Mouse (Mus musculus): Measurements from ENCODE around the gene Tango2.
A peak's percentile ranks its signal among the peaks of the same experiment; 100 is the strongest.

Tango2 gene

GRCm38 (mm10) chr16:18347931-18348600 lies at the start of gene Tango2, which contains the start of gene Arvcf:
Gene Tango2 (minus strand): TSS chr16:18348103.
Gene Arvcf (plus strand): TSS chr16:18348182.
- peak; percentile 92 for DNase-seq (ENCODE audit: low spot score)

DNA sequence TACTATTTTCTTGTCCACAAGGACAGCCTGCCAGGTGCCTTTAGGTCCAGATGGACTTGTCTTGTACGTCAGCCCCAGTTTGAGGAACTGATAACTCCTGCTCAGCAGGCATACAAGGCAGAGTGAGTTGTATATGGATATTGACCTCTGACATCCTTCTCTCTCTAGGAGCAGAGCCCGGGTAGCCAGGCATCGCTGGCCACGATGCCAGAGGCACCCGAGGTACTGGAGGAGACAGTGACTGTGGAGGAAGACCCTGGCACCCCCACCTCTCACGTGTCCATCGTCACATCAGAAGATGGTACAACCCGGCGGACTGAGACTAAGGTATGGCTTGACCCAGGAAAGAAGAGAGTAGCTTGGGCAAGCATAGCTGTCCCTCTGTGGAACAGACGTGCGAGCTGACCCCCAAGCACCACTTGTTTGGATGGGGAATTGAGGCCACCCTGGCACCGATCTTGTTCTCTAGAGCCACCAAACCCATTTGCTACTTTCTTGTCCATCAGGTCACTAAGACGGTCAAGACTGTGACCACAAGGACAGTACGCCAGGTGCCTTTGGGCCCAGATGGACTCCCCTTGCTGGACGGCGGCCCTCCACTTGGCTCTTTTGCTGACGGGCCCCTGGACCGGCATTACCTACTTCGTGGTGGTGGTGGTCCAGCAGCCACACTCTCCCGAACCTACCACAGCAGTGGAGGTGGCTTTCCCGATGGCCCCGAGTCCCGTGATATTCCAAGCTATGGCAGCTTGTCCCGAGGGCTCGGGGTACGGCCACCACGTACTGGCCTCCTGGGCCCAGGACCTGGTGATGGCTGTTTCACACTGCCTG lies 49.1 kb upstream of the Tango2 start:
- DNase-seq (ENCODE audit: low spot score), result no peak

DNA sequence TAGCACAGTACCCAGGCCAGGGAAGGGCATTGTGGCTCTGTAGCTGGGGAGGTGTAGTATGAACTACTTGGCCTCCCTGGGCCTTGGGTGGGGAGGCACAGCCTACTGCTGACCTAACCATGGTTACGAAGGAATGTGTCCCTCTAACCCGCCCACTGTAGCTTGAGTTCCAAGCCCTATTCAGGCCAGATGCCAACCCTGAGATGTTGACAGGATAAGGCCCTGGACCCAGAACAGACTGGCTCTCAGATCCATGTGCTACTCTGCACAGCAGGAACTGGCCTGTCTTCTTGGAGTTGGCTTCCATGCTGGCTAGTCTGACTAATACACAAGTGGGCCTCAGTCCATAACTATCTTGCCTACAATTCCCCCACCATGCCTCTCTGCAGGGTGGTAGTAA lies 48.3 kb upstream of the Tango2 start:
- DNase-seq (ENCODE audit: low spot score), result no peak

DNA sequence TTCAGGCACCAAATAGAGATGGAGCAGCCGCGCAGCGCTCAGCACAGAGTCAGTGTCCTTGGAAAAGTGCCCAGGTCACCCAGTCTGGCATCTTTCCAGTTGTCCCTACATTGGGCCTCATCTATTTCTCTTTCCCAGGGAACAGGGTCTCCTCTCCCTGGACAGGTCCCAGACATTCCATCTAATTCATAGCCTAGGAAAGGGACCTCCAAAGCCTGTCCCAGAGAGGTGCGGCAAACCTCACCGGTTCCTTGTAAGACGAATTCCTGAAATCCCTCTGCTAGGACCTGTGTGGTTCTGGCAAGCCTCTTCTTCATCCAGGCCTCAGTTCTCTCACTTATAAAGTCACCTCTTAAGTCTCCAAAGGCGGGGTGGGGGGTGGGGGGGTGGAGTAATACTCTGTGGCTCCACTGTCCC lies 47.7 kb upstream of the Tango2 start:
- DNase-seq (ENCODE audit: low spot score), result no peak

- no peak for DNase-seq (ENCODE audit: low spot score)
These were observed 47.1 kb upstream of the Tango2 start for GRCm38 (mm10) chr16:18394777-18395619.

GRCm38 (mm10) chr16:18394056-18394455 lies 46.2 kb upstream of the Tango2 start:
- no peak for DNase-seq (ENCODE audit: low spot score)

DNA sequence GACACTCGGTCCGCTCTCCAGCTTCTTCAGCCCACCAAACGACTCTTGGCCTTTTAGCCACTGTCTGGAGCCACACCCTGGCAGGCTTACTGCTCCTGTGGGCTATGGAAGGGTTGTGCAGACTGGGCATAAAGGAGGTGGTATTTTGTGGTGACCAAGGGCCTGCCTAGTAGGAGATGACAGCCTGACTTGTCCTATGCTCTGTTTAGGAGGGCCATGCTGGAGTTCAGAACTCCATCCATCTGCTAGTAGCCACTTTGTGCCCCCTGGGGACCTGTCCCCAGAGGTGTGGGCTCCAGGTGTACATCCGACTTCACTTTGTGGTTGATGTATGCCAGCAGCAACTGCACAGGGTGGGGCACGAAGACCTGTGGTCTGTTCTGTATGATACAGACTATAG lies 45.7 kb upstream of the Tango2 start:
- DNase-seq (ENCODE audit: low spot score), result no peak

- DNase-seq (ENCODE audit: low spot score), result peak; percentile 85
These were observed 44.8 kb upstream of the Tango2 start for GRCm38 (mm10) chr16:18392469-18393426.

- no peak for DNase-seq (ENCODE audit: low spot score)
These were observed 43.8 kb upstream of the Tango2 start for GRCm38 (mm10) chr16:18391728-18392127.

GRCm38 (mm10) chr16:18391127-18391526 lies 43.2 kb upstream of the Tango2 start:
- DNase-seq (ENCODE audit: low spot score), result no peak

DNA sequence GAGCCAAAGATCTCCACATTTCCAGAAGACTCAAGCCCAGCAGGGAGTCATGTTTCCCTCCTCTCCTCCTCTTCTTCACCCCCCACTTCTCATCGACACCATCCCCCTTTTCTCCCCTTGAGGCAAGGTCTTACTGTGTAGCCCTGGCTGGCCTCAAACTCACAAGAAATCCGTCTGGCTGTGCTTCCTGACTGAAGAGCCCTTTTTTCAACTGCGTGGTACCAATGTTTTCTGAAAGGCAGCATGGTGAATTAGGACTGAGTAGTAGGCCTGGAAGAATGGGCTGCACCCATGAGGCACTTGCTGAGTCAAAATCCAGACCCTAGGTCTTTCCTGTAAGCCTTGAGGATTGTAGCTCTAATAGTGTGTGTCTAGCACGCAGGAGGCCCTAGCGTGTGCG lies 42.5 kb upstream of the Tango2 start:
- no peak for DNase-seq (ENCODE audit: low spot score)

- DNase-seq (ENCODE audit: low spot score), result no peak
These were observed 40.9 kb upstream of the Tango2 start for GRCm38 (mm10) chr16:18388583-18389435.

DNA sequence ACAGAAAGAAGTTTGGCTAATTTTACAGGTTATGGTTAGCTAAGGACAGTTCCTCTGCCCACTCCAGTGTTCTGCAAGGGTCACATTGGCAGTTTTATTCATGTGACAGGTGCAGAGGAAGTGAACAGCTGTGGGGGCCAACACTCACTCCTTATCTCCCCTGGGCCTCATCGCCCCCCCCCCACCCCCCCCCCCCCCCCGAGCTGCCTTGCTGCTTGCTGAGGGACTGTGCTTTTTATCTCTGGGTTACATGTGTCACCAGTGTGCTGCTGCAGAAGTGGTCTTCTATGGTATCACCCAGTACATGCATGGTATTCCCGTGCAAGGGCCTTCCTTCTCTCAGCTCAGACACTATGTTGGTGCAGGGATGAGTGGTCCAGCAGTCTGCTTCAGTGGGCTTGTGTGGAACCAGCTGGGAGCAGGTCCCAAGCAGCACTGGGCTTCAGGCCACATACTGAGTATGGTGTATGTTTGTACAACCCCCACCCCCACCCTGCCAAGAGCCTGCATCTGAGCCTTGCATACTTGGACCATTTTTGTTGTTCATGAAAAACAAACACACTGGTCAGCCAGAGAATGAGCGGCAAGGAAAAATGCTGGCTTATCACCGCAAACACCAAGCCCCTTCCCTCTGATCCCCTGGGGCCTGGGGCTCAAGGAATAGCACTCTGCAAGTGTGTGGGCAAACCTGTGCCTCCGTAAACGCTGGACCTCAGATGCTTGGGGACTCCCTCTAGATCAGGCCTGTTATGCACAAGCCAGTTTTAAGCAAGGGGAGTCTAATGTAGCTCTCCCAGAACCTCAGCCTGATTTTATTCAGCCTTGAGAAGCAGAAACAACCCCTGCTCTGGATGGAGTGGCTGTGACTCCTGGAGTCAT lies 40.0 kb upstream of the Tango2 start:
- no peak for DNase-seq (ENCODE audit: low spot score)

GRCm38 (mm10) chr16:18386972-18387371 lies 39.1 kb upstream of the Tango2 start:
- no peak for DNase-seq (ENCODE audit: low spot score)

- DNase-seq (ENCODE audit: low spot score), result no peak
These were observed 38.5 kb upstream of the Tango2 start for GRCm38 (mm10) chr16:18386451-18386850.

DNA sequence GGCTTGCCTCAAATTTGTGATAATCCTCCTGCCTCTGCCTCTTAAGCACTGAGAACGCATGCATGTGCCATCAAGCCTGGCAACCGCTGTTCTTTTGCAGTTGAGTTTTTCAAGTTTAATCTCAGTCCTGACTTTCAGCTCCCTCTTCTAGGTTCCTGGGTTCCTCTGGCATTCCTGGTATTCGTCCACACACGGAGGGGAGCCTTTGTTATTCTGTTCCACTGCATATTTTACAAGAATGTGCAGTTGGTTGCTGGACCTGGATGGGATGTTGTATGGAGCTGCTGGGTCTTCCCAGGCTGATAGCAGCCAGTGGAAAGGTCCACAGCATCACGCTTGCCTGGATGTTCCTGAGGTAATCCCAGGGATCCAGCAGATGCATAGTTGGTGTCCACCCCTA lies 37.5 kb upstream of the Tango2 start:
- DNase-seq (ENCODE audit: low spot score), result no peak

DNA sequence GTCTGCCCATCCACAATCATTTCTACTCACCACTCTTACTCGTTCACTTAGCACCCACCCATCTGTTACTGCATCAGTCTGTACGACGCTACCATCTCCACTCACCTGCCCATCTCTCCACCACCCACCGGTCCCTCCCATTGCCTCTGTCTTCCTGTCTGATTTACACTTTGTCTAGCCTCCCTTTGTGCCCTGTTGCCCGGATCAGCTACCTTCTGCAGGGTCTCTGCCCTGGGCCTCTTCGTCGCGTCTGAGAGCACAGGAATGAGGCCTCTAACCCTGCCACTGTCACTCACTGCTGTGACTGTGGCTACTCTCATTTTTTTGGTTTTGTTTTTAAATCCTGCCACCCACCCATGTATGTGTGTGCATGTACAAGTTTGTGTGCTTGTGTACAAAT lies 36.8 kb upstream of the Tango2 start:
- DNase-seq (ENCODE audit: low spot score), result no peak

GRCm38 (mm10) chr16:18384211-18384610 lies 36.3 kb upstream of the Tango2 start:
- DNase-seq (ENCODE audit: low spot score), result no peak

GRCm38 (mm10) chr16:18383756-18384155 lies 35.9 kb upstream of the Tango2 start:
- DNase-seq (ENCODE audit: low spot score), result no peak
